Mouse (Mus musculus) adrenal gland, postnatal 14 days (tissue): ENCODE results near the gene Tmem131. TPM values are rescaled to one million over a fixed set of nuclear protein-coding genes. Genes with fewer than 3 reads are reported as not detected.

ENCODE experiments used
- DNase-seq: peaks from one replicate; pipeline ENCODE4 v3.0.0; 2021; ENCODE audit warnings: mixed read lengths
- total RNA-seq: library from RNA; stranded (reverse); gene quantifications from 2 replicates; pipeline ENCODE4 v1.2.3, GENCODE M21; 2021

Gene Tmem131
- total RNA-seq, 1 experiment from 2014 or later, result 45.7 TPM

GRCm38 (mm10) chr1:36772198-36772934 is 171.1 kb downstream of the Tmem131 start:
- no peak for DNase-seq

GRCm38 (mm10) chr1:36770998-36771397 is 172.5 kb downstream of the Tmem131 start:
- DNase-seq, result no peak

- DNase-seq, result no peak
Observed at GRCm38 (mm10) chr1:36769951-36770350, 173.5 kb downstream of the Tmem131 start.

GRCm38 (mm10) chr1:36768786-36769185 is 174.7 kb downstream of the Tmem131 start:
- DNase-seq, result no peak

GRCm38 (mm10) chr1:36767321-36767720 is 176.1 kb downstream of the Tmem131 start:
- no peak for DNase-seq

- no peak for DNase-seq
Observed at GRCm38 (mm10) chr1:36766431-36767205, 176.8 kb downstream of the Tmem131 start.

- no peak for DNase-seq
Observed at GRCm38 (mm10) chr1:36761568-36761967, 181.9 kb downstream of the Tmem131 start, which contains the start of gene Zap70. Zap70 (plus strand) TSS chr1:36761798.

- DNase-seq, result no peak
Observed at GRCm38 (mm10) chr1:36761061-36761460, 182.4 kb downstream of the Tmem131 start.

- DNase-seq, result no peak
Observed at GRCm38 (mm10) chr1:36760401-36760800, 183.1 kb downstream of the Tmem131 start.

GRCm38 (mm10) chr1:36759076-36759475 is 184.4 kb downstream of the Tmem131 start:
- no peak for DNase-seq

- DNase-seq, result no peak
Observed at GRCm38 (mm10) chr1:36758553-36758952, 184.9 kb downstream of the Tmem131 start.

GRCm38 (mm10) chr1:36753932-36754675 is 189.4 kb downstream of the Tmem131 start:
- no peak for DNase-seq

GRCm38 (mm10) chr1:36746452-36746851 is 197.0 kb downstream of the Tmem131 start:
- DNase-seq, result peak; percentile 66

GRCm38 (mm10) chr1:36745661-36746060 is 197.8 kb downstream of the Tmem131 start:
- DNase-seq, result no peak

GRCm38 (mm10) chr1:36744268-36744944 is 199.1 kb downstream of the Tmem131 start:
- peak; percentile 75 for DNase-seq

- no peak for DNase-seq
Observed at GRCm38 (mm10) chr1:36743046-36743445, 200.4 kb downstream of the Tmem131 start.

Other genes with a start within 250 kb of the Tmem131 start
- not detected in 2 replicates for gene 4933424G06Rik, start 233.5 kb downstream of the Tmem131 start, total RNA-seq
- gene Actr1b, start 229.2 kb downstream of the Tmem131 start, total RNA-seq, result 113 and 124 TPM in 2 replicates
- gene Zap70, start 181.9 kb downstream of the Tmem131 start, total RNA-seq, result 0.56 and 6.7 TPM in 2 replicates
- 1.2 TPM in 1 of 2 replicates, not detected in the other for gene Vwa3b, start 82.9 kb upstream of the Tmem131 start, total RNA-seq